Mouse (Mus musculus) brain, embryonic 14.5 days (tissue): ENCODE data around the gene Thsd4. TPM values are rescaled to one million over a fixed set of nuclear protein-coding genes. Genes with fewer than 3 reads are reported as not detected.

Experiments used
- DNase-seq: peaks from one replicate; pipeline ENCODE4 v3.0.0-alpha.2; 2011; ENCODE audit warnings: low read depth
- CTCF ChIP-seq: fragments of 200-500 bp; IDR thresholded peaks from 2 replicates; pipeline ENCODE4 v1.5.1; 2012; ENCODE audit warnings: inconsistent platforms, mild to moderate bottlenecking, moderate library complexity, borderline replicate concordance; ENCODE audit not compliant: insufficient read depth, insufficient read length; ENCODE audit errors: extremely low read depth
- POLR2A ChIP-seq: fragments of 200-500 bp; IDR thresholded peaks from 2 replicates; pipeline ENCODE4 v1.6.1; 2012; ENCODE audit warnings: mild to moderate bottlenecking, inconsistent platforms, borderline replicate concordance; ENCODE audit not compliant: poor library complexity, insufficient read depth, insufficient read length, severe bottlenecking; ENCODE audit errors: extremely low read depth
- polyA plus RNA-seq: library from polyadenylated mRNA; depleted of rRNA; stranded (reverse); fragments of >200 nt; gene quantifications from 2 replicates; pipeline ENCODE4 v1.2.3, GENCODE M21; 2012

Gene Thsd4
- polyA plus RNA-seq, 1 experiment, result 7.9 TPM

DNA sequence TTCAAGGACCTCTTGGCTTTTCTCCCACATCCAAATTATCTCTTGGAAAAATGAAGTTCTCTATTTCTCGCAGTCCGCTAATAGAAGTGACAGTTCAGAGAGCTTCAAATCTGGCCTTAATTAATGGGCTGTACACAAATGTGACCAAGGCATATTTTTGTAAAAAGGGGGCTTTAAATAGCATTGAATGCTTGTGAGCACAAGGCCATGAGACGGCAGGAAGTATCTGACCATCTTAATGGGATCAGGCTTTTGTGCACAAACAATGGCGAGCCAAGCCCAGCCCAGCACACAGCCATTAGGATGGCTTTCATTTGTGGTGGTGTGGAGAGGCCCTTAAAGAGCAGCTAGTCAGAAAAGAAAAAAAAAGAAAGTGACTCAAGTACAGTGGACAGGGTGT lies 445.4 kb downstream of the Thsd4 start:
- TF ChIP-seq CTCF, result no peak
- TF ChIP-seq POLR2A, result no peak
- DNase-seq, result peak; percentile 51

DNA sequence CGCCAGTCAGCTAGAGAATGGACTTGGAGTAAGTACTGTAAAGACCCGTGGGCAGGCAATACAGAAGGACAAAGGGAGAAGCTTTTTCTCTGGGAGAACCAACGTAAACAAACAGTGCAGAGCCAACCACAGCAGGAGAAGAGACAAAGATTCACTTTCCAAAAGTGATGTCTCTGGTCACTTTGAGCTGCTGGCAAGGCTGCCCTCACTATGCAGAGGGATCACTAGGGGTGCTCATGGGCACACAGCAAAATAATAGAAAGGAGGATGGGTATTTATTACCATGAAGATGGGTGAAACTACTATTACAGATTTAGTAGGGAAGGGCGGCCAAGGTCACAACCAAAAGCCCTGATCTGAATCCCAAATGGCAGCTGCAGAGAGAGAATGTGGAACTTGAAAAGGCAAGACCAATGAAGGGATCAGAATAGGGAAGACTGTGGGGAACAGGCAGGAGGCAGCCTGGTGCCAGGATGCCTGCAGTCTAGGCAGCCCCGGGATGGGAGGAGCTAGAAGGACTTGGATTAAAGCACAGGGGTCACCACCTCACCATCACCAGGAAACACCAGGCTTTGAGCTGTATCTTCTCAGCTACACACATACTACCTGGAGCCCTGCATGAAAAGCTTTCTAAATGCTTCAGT lies 450.1 kb downstream of the Thsd4 start:
- TF ChIP-seq CTCF, result no peak
- TF ChIP-seq POLR2A, result no peak
- peak; percentile 27 for DNase-seq

- TF ChIP-seq POLR2A (no peak), CTCF (no peak)
- no peak for DNase-seq
Measured at GRCm38 (mm10) chr9:60067241-60067640, 454.6 kb downstream of the Thsd4 start.

DNA sequence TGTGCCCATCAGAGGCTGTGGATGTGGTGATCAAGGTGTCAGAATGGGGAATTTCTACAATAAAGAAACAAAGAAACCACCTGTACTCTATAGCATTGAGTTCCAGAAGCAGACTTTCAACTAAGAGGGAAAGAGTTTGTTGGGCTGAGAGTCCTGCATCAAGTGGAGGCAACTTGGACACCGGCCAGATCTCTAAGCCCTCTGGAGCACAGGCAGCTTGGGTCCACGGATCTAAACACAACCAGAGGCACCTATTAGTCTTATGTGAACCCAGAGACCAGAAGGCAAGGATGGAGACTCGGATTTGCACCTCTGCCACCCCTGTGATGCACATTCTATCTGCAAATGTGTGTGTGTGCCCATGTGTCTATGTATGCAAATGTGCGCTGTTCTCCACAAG lies 456.7 kb downstream of the Thsd4 start:
- TF ChIP-seq CTCF (no peak), POLR2A (no peak)

GRCm38 (mm10) chr9:60063191-60063720 lies 458.6 kb downstream of the Thsd4 start:
- DNase-seq, result no peak
- no peak for TF ChIP-seq POLR2A
- no peak for TF ChIP-seq CTCF

More for the DNA sequence above, 456.7 kb downstream of the Thsd4 start:
- no peak for DNase-seq

GRCm38 (mm10) chr9:60056131-60056530 lies 465.7 kb downstream of the Thsd4 start:
- no peak for TF ChIP-seq POLR2A
- TF ChIP-seq CTCF, result no peak

DNA sequence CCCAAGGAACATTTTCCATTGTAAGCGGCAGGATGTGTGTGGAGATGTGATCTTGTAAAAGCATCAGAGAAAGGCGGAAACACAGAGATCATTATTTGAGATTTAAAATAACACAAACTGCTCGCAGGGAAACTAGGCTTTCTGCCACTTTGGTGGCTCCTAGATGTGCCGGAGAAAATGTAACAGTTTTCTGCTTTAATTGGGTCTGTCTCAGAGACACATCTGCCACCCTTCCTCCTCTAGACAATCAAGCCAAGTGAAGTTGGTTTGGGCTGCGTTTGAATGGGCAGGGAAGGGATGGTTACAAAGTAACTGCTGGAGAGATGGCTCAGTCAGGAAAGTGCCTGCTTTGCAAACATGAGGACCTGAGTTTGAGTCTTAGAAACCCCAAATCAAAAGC lies 466.9 kb downstream of the Thsd4 start:
- no peak for TF ChIP-seq POLR2A
- no peak for TF ChIP-seq CTCF
- DNase-seq, result peak; percentile 67

More at GRCm38 (mm10) chr9:60056131-60056530, 465.7 kb downstream of the Thsd4 start:
- no peak for DNase-seq

DNA sequence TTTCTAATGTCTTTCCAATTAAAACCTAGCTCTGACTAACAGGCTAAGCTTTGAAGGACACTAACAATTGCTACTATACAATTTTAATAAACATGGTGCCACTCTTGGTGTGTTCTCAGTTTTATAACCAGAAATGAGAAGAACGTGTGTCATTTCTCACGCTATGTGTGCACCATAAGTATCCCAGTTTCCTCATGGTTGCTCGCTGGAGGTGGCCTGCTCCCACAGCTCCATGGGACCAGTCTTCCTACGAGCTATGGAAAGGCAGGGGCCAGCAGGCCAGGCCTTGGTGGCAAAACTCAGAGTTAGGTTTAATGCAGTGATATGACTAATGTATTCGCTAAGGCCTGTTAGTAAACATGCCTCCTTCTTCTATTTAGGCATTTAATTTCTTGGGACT lies 468.7 kb downstream of the Thsd4 start:
- TF ChIP-seq CTCF, result no peak
- no peak for TF ChIP-seq POLR2A
- DNase-seq, result no peak

DNA sequence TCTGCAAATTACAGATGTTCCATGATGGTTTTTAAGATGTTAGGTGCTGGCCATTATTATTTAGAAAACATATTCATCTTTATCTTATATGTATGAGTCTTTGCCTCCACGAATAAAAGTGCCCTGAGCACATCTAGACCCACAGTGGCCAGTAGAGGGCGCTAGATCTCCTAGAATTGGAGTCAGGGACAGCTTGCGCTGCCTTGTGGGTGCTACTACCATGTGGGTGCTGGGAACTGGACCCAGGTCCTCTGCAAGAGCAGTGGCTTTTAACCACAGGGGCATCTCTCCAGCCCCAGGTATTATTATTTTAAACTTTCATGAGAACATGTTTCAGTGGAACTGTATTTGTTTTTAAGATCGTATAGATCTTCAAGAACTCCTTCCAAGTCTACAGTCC lies 469.4 kb downstream of the Thsd4 start:
- TF ChIP-seq CTCF (no peak; the same call in 1 of the 2 replicates), POLR2A (no peak)
- DNase-seq, result no peak

GRCm38 (mm10) chr9:60043175-60043574 lies 478.7 kb downstream of the Thsd4 start:
- no peak for TF ChIP-seq POLR2A
- no peak for TF ChIP-seq CTCF
- no peak for DNase-seq

DNA sequence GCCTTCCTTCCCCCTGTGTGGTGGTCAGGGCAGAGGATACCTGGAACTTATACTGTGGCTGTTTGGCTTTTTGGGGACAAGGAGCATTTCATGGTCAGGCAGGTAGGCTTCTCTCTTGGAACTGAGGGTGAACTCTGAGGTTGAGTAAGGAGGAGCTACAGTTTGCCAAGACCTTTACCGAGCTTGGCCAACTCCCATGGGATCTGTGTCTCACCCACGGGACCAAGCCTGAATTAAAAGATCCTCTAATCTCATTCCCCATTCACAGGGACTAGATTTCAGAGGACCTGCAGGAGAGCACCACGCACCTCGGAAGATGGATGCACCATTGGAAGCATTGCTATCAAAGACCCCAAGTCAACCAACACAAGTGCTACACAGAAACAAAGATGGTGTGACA lies 487.0 kb downstream of the Thsd4 start:
- TF ChIP-seq POLR2A (no peak), CTCF (no peak)
- DNase-seq, result no peak

DNA sequence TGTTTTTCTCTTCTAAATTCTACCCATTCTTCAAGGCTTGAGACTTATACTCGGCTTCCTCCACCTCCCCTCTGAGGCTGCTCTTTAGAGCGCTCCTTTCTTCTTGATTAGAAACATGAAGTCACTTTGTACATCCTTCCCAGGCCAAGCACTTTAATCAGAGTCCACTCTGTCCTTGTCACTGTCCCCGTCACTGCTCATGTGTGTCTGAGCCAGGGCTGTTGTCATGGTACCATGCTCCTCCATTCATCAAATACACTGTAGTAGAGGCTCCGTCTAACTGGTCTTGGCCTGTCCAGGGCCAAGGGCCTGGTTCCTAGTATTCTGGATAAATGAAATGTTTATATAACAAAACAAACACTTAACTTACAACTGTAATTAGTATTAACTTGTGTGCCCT lies 494.6 kb downstream of the Thsd4 start:
- no peak for DNase-seq
- TF ChIP-seq CTCF, result no peak
- TF ChIP-seq POLR2A, result no peak
